10 mouse cellular contexts compared by ENCODE assay signal in the genomic region with DNA sequence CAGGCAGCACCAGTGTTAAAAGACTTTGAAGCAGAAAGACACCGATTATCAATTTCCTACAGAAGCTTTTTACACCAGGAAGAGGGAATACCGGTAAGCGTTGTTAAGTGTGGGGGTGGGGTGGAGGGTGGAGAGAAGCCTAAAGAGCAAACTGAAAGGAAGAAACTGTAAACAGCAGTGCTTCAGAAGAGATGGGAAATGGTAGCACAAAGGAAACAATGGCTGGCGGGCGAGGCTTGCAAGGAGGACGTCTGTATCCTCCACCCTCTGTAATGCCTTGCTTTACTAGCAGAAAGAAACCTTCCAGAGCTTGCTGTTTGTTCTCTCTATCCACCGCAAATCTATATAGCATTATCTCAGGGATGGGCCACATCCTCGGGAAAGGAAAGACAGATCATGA. TPM values are rescaled to one million over a fixed set of nuclear protein-coding genes. Genes with fewer than 3 reads are reported as not detected.
DNase-seq lines count a peak whose midpoint lies in the region; ATAC-seq lines count a peak whose summit lies in the region.
"Had no signal": no experiment of that assay in that cellular context is flagged by ENCODE, and none has a peak within 500 bp of the region (broad histone marks: within the 10 kb centered on the region; RNA-seq: fewer than 3 reads in every experiment).

No protein-coding gene starts in this region.

- peak overlapping the region; percentile 42; the same call in 1 of the 2 replicates for H3K27ac ChIP-seq in heart, embryonic 10.5 days
- H3K27ac ChIP-seq in forebrain, embryonic 16.5 days (ENCODE audit: low read length): peak overlapping the region; percentile 61; the same call in 1 of the 2 replicates
- H3K27ac ChIP-seq in liver, embryonic 16.5 days (ENCODE audit: low read length): no peak overlapping the region

- whole genome bisulfite sequencing in heart, embryonic 10.5 days: 6% methylated on average over 8 of the region's 8 CpGs
- under 1% methylated on average over 8 of the region's 8 CpGs for WGBS in forebrain, embryonic 16.5 days
- WGBS in liver, embryonic 16.5 days (ENCODE audit: insufficient replicate concordance): 5% methylated on average over 8 of the region's 8 CpGs

- 0 out of 2 replicates have a peak, but pooled peaks cover 5% of the 10 kb centered on the region for H3K4me1 ChIP-seq in heart, embryonic 10.5 days
- H3K4me1 ChIP-seq in forebrain, embryonic 16.5 days (replicated peaks; ENCODE audit: control insufficient read depth, insufficient read depth, low read length): peaks cover 6% of the 10 kb centered on the region; the same call in 1 of the 2 replicates
- H3K4me1 ChIP-seq in liver, embryonic 16.5 days (ENCODE audit: control insufficient read depth, low read depth, low read length): no peaks in the 10 kb centered on the region

- H3K9me3 ChIP-seq in heart, embryonic 10.5 days: no peaks in the 10 kb centered on the region
- H3K9me3 ChIP-seq in forebrain, embryonic 16.5 days (ENCODE audit: control insufficient read depth, low read length): no peaks in the 10 kb centered on the region
- no peaks in the 10 kb centered on the region for H3K9me3 ChIP-seq in liver, embryonic 16.5 days (replicated peaks; ENCODE audit: control insufficient read depth, low read length)

- H3K4me3 ChIP-seq in heart, embryonic 10.5 days: peak overlapping the region; percentile 43
- peak overlapping the region; percentile 26 for H3K4me3 ChIP-seq in forebrain, embryonic 16.5 days (replicated peaks; ENCODE audit: low read length)
- peak overlapping the region; percentile 29 for H3K4me3 ChIP-seq in liver, embryonic 16.5 days (ENCODE audit: low read depth, low read length)

- H3K4me2 ChIP-seq in forebrain, embryonic 16.5 days (ENCODE audit: low read length): peak overlapping the region; percentile 49
- peak overlapping the region; percentile 24 for H3K4me2 ChIP-seq in liver, embryonic 16.5 days (ENCODE audit: low read depth, low read length)

- peak overlapping the region; percentile 51 for H3K9ac ChIP-seq in forebrain, embryonic 16.5 days (replicated peaks; ENCODE audit: low read depth, low read length)
- H3K9ac ChIP-seq in liver, embryonic 16.5 days (ENCODE audit: low read depth, low read length): no peak overlapping the region

- no peak for DNase-seq in heart, embryonic 10.5 days (ENCODE audit: low spot score)
- no peak for DNase-seq in heart, adult 8-10 months (ENCODE audit: low spot score)
- peak; percentile 78 for DNase-seq in ES-CJ7 (ENCODE audit: low read depth, low spot score)
- DNase-seq in adrenal gland, adult 18-20 months (ENCODE audit: low spot score in 2 of 2): no peak
- DNase-seq in cerebellum, postnatal 25 days: no peak
- no peak for DNase-seq in urinary bladder, postnatal 36 days (ENCODE audit: low spot score in 2 of 2)
- DNase-seq: gastrocnemius, postnatal 25 days; lung, postnatal 4 days had no signal

- no peaks in the 10 kb centered on the region for H3K36me3 ChIP-seq in heart, embryonic 10.5 days
- H3K36me3 ChIP-seq in forebrain, embryonic 16.5 days (ENCODE audit: control insufficient read depth, insufficient read depth): no peaks in the 10 kb centered on the region
- no peaks in the 10 kb centered on the region for H3K36me3 ChIP-seq in liver, embryonic 16.5 days (ENCODE audit: control insufficient read depth, insufficient read depth)

- ATAC-seq in forebrain, embryonic 16.5 days: peak; percentile 72
- ATAC-seq in liver, embryonic 16.5 days (ENCODE audit: low read depth): no peak

- H3K27me3 ChIP-seq in heart, embryonic 10.5 days (ENCODE audit: insufficient read depth, poor library complexity, severe bottlenecking): no peaks in the 10 kb centered on the region
- no peaks in the 10 kb centered on the region for H3K27me3 ChIP-seq in forebrain, embryonic 16.5 days (replicated peaks; ENCODE audit: control insufficient read depth, insufficient read depth, low read length)
- no peaks in the 10 kb centered on the region for H3K27me3 ChIP-seq in liver, embryonic 16.5 days (ENCODE audit: control insufficient read depth, insufficient read depth, low read depth, low read length)

RNA-seq across cellular contexts. Expression of gene Lin28b, which starts 40.0 kb away (rescaled TPM):
- 13.2 and 17.6 TPM in 2 replicates for polyA plus RNA-seq in heart, embryonic 10.5 days (2016; fragmentation: Nextera tagmentation; extraction: Ambion mirVana)
- total RNA-seq in heart, adult 8-10 months (2022): under 1 TPM; 0.17 to 0.31 (median 0.26) TPM
- polyA plus RNA-seq in forebrain, embryonic 16.5 days (2015; fragmentation: Nextera tagmentation; extraction: Ambion mirVana): 3.2 and 5.2 TPM in 2 replicates
- 4.4 and 4.9 TPM in 2 replicates for polyA plus RNA-seq in liver, embryonic 16.5 days (2015; fragmentation: Nextera tagmentation; extraction: Ambion mirVana)
- under 1 TPM in 1 of 2 experiments, not detected in 1; 0.06 TPM for total RNA-seq in adrenal gland, adult 18-20 months (2021)
- total RNA-seq: gastrocnemius, postnatal 25 days had no signal
